Mouse (Mus musculus) gastrocnemius, postnatal 14 days (tissue): ENCODE results near the gene Rpgr. TPM values are rescaled to one million over a fixed set of nuclear protein-coding genes. Genes with fewer than 3 reads are reported as not detected.

Experiments used
- DNase-seq: peaks from one replicate; pipeline ENCODE4 v3.0.0; 2021; ENCODE audit warnings: mixed read lengths
- intact Hi-C: fragments of 180-260 bp; cut with DNase I; formaldehyde crosslinking; loops from one replicate; pipeline ENCODE4 v1.15.1; 2025; ENCODE audit warnings: low total_unique reads
- total RNA-seq, 2 experiments: library from RNA; stranded (reverse); gene quantifications; 2 replicates each; pipeline ENCODE4 v1.2.3; 2021

Gene Rpgr
- total RNA-seq, 2 experiments from 2014 or later: 2.0 to 2.1 TPM

GRCm38 (mm10) chrX:10080385-10080784 lies 136.3 kb downstream of the Rpgr start:
- intact Hi-C loops: no loop called here
- DNase-seq: no peak

- no peak for DNase-seq
- intact Hi-C loops: no loop called here
Observed at GRCm38 (mm10) chrX:10079981-10080380, 136.7 kb downstream of the Rpgr start.

GRCm38 (mm10) chrX:10073966-10074365 lies 142.8 kb downstream of the Rpgr start:
- DNase-seq: no peak
- intact Hi-C loops: loop anchor here (5.0 kb wide), 1 partner anchor 42 kb away; no protein-coding TSS in a partner anchor

- intact Hi-C loops: loop anchor here (5.0 kb wide), 1 partner anchor 39 kb away; no protein-coding TSS in a partner anchor
- no peak for DNase-seq
Observed at GRCm38 (mm10) chrX:10071529-10071928, 145.2 kb downstream of the Rpgr start.

GRCm38 (mm10) chrX:10070689-10071088 lies 146.0 kb downstream of the Rpgr start:
- DNase-seq: peak; percentile 4
- intact Hi-C loops: loop anchor here (5.0 kb wide), 1 partner anchor 38 kb away; no protein-coding TSS in a partner anchor

GRCm38 (mm10) chrX:10069405-10069804 lies 147.3 kb downstream of the Rpgr start:
- DNase-seq: no peak
- intact Hi-C loops: no loop called here

- DNase-seq: peak; percentile 13
- intact Hi-C loops: no loop called here
Observed at GRCm38 (mm10) chrX:10063781-10064180, 152.9 kb downstream of the Rpgr start.

GRCm38 (mm10) chrX:10063361-10063760 lies 153.4 kb downstream of the Rpgr start:
- intact Hi-C loops: no loop called here
- DNase-seq: no peak

GRCm38 (mm10) chrX:10062201-10062600 lies 154.5 kb downstream of the Rpgr start:
- peak; percentile 13 for DNase-seq
- intact Hi-C loops: no loop called here

- intact Hi-C loops: loop anchor here (5.0 kb wide), 1 partner anchor 38 kb away; no protein-coding TSS in a partner anchor
- DNase-seq: no peak
Observed at GRCm38 (mm10) chrX:10034666-10035065, 182.1 kb downstream of the Rpgr start.

Other genes with a start within 250 kb of the Rpgr start
- gene Srpx, start 99.2 kb downstream of the Rpgr start, total RNA-seq: 10 to 100 TPM; 14.1 to 14.2 TPM
- gene Otc, start 35.4 kb upstream of the Rpgr start, total RNA-seq: not detected